Mouse (Mus musculus) erythroid progenitor cell, adult 5-6 weeks (primary cell): ENCODE data around the gene Plekhg4. TPM values are rescaled to one million over a fixed set of nuclear protein-coding genes. Genes with fewer than 3 reads are reported as not detected.

ENCODE experiments used
- ATAC-seq: replicated peaks from 2 replicates; pipeline ENCODE4 v1.8.0; 2016; ENCODE audit warnings: moderate number of reproducible peaks, mild to moderate bottlenecking, moderate TSS enrichment, inconsistent platforms; ENCODE audit not compliant: poor library complexity, low FRiP score, severe bottlenecking
- total RNA-seq, 2 experiments: library from RNA; stranded (forward) in 1 of 2; stranded (reverse) in 1 of 2; fragments of 150-400 nt in 1 of 2; fragments of 186-747, 209-891 nt in 1 of 2; gene quantifications; 2 replicates each; pipeline versions ENCODE4 v1.2.3 to v1.2.4; 2015 to 2017; ENCODE audit warnings: low replicate concordance in 2 of 2

Plekhg4 gene
- total RNA-seq (2015; ENCODE audit: low replicate concordance) (not detected in 2 replicates), total RNA-seq (2017; ENCODE audit: low replicate concordance) (not detected in 2 replicates)

DNA sequence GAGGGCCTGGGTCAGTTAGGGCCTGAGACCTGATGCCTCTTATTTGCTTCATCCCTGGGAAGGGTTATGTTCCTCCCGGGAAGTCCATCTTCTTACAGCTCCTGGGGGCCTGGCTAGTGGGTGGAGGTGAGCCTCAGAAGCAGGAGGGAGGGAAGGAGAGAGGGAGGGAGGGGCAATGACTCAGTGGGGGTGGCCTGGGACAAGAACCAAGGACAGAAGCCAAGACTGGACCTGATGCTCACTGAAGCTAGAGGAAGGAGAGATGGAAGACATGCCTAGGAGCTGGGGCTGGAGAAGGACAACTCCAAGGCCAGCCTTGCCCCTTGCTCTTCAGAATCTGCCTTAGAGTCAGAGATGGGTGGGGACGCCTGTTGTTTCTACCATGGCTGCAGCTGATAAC, at the start of gene Plekhg4:
TSS of gene Plekhg4 (plus strand) at position 243 of the 400 bp plus-strand sequence.
- no peak for ATAC-seq

- ATAC-seq: peak; percentile 16
Observed at GRCm38 (mm10) chr8:105325641-105326093, 47.4 kb upstream of the Plekhg4 start.

DNA sequence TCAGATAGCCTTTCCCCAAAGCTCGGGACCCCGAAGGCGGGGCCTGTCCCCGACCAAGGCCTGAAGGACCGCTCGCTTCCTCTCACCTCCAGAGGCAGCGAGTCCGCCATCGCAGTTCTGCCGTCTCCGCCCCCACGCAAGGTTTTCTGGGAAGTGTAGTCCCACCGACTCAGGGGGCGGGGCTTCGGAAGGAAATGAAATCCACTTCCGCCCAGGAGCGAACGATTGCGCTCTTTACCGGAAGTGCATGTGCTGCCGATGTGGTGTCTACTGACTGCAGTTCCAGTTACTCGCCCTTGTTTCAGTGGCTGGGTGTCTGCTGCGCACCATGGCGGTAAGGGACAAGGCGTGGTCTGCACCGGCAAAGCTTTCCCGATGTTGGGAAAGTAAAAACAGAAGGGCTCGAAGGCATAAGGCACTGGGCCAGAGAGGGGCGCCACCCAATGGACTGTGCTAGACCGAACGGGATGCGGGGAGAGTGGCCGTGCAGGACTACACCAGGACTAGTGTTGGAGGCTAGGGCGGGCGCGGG, 46.9 kb upstream of the Plekhg4 start, which contains the start of the genes Lrrc29 and Tmem208:
TSS of gene Lrrc29 (minus strand) at position 138 of the 532 bp plus-strand sequence.
TSS of gene Tmem208 (plus strand) at position 214 of the 532 bp plus-strand sequence.
- peak; percentile 80 for ATAC-seq

- no peak for ATAC-seq
Observed at GRCm38 (mm10) chr8:105326968-105327367, 46.1 kb upstream of the Plekhg4 start.

DNA sequence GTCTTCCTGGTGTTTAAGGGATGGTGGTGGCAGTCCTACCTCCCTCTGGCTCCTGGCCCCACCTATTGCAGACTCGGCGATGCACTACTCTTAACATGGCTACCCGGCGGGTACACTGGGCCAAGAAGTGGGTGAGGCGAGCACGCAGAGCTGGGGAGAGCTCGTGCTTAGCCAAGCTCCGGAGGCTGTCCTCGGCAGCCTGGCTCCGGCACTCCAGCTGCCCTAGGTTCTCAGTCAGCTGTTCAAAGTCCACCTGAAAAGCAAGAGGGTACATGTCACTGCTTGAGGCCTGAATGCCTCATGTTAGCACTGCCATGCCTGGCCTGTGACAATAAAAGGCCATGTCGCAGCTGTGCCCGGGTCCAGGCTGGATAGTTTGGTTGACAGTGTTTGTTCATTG, 42.7 kb upstream of the Plekhg4 start:
- ATAC-seq: no peak

DNA sequence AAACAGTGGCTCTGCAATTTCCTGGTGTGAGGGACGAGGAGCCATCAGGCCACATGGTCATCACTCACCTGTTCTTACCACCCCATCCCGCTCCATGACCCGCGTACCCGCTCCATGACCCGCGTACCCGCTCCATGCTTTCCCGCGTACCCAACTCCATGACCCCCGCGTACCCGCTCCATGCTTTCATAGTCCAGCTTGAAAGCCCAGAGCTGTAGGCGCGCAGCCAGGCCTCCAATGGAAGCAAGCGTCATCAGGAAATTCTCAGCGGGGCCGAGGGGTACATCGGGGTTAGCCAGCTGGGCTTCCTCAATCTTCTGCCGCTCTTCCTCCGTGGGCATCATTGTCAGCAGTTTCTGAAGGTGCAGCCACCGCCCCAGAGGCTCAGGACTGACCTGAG, 41.6 kb upstream of the Plekhg4 start:
- no peak for ATAC-seq

- ATAC-seq: no peak
Observed at GRCm38 (mm10) chr8:105331931-105332330, 41.1 kb upstream of the Plekhg4 start.

DNA sequence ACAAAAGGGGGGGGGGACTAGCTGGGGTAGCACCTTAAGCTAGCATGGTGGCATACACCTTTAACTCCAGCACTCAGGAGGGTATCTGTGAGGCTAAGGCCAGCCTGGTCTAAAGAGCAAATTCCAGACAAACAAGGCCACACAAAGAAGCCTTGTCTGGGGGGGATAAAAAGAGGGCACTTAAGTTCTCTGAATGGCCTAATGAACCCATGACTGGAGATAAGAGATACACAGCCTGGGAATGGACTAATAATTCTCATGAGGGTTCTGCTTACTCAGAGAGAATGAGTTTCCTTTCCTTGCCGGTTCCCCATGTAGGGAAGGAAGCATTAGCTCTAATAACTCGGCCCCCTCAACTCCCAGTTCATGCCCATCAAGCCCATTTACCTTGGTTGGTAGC, 40.6 kb upstream of the Plekhg4 start:
- no peak for ATAC-seq

DNA sequence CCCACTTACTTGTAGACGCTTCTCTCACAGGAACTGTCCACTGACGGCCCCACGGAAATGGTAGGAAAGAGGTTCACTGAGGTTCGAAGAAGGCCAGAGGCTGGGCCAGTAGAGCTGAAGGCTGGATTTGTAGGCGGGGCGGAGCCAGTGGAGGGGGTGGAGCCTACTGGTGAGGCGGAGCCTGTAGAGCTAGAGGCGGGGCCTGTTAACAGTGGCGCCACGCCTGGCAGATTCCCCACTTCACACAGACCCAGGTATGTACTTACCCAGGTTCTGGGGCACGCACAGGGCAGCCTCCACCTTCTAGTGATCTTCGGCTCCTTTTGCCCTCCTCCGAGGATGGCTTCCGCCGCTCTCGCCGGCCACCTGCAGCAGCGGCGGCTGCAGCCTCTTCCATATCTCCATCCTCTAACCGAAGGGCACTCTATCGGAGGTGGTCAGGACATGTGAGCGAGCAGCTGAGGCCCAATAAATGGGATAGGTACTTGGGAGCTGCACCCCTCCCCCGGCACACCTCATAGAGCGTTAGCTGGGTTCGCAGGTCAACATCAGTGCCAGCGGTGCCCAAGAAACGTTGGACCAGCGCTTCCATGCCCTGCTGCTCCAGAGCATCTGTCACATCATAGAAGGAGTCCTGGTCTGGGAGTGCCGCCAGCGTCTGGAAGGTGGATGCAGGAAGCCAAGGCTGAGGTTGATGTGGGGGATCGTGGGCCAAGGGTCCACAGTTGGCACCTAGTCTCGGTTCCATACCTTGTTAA, 36.5 kb upstream of the Plekhg4 start:
- no peak for ATAC-seq

DNA sequence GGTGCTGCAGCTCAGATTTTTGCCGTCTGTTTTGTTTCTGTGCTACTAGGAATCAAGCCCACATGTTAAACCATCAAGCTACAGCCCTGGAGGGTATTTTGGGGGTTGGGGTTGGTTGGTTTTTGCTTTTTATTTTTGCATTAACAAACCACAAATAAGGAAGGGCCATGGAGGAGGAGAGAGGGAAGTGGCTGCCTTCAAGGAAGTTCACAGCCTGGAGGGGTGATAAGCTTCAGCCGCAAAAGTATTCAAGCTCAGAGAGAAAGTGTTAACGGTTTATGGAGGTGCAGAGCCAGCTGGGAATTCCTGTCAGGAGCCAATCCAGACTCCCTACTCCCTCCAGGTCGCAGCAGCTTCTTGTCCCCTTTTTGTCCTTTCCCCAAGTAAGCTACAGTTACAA, 34.1 kb upstream of the Plekhg4 start:
- no peak for ATAC-seq

DNA sequence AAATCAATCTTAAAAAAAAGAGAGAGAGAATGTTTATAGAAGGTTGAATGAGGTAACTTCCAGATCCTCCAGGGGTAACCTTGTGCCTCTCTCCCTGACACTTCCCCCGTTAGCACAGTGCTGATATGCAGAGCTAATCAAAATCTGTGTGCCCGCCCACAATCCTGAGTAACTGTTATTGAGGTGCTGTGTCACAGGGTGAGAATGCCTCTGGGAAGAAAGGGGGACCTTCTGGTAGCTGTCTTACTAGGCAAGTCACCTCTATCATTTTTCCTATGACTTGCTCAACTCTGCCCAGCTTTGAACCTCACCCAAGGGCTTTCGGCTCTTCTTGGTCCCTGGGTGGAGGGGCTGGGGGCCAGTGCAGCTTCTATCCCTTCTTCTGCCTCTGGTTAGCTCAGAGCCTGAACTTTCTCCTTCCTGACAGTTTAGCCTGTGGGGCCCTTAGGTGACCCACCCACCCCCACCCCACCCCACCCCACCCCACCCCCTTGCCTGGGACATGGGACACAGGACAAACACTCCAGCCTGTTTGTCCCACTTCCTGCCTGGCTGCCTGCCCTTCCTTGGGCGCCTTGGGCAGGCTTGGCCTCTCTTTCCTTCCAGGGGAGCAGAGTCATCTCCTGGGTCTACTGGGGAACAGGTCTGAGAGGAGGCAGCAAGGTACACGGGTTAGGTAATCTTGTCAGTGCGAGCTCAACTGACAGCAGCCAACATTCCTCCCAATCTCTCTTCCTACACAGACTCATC, 33.0 kb upstream of the Plekhg4 start:
- ATAC-seq: no peak

DNA sequence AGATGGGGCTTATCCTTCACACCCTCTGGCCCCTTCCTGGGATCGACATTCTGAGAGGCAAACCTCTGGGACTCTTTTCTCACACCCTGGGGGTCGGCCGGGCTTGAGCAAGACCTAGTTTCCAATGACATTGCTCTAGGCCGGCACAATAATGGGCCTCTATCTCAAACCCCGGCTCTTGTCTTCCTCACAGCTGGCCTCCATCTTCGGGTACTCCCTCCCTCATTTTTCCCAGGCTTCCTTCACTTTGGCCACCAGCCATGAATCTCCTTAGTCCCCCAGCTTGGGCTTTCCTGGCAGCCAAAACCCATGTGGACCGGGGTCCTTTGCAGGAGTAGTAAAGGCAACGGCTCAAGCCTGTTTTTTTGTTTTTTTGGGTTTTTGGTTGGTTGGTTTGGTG, 31.7 kb upstream of the Plekhg4 start:
- ATAC-seq: no peak

DNA sequence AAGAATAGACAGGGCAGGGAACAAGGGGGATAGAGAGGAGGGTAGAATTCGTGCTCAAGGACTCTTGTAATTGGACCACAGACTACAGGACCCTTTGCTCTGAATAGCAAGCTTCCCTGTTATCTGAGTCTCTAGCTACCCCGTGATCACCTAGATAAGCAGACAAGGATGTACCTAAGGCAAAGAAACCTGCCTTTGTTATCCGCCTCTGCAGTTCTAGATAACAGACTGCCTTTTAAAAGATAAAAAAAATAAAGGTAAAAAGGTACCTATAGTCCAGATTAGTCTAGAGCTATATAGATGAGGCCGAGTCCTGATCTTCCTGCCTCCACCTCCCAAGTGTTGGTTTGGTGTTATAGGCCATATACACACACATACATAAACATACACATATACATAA, 30.3 kb upstream of the Plekhg4 start:
- ATAC-seq: no peak

- ATAC-seq: no peak
Observed at GRCm38 (mm10) chr8:105343791-105344574, 29.1 kb upstream of the Plekhg4 start.

DNA sequence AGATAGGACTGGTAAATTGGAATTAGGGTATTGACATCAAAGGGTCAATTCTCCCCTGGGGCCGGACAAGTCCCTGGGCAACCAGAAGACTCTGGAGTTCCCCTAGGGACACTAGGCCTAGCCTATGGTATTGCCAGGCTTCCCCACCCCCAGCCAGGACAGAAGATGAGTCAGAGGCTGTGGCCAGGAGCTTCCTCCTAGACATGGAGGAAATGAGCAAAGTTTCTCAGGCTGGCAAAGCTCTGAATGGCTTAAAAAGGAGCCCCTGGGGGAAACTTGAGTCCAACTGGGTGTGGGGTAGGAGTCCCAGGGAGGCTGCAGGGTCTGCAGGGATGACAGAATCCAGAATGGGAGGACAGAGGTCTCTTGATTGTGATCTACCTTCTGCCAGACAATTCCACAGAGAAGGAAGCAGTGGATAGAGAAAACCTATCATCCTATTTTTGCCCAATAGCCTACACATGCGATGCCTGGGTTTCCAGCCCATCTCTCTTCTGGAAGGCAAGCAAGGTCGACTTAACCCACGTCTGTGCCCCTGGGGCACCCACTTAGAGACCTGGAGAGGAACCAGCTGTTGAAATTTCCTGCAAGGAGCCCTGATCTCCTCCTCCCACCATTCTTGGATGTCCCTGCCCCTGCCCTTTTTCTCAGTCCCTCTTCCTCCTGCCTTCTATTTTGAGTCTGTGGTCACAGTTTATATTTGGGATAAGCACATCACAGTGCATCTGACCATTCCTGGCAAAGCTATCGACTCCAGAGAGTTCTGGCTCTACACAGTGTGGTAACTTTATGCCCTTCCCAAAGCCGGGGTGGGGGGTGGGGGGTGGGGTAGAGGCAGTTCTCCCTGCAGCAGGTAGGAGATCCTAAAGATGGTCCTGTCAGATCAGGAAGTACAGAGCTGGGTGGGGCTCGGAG, 27.8 kb upstream of the Plekhg4 start:
- no peak for ATAC-seq

GRCm38 (mm10) chr8:105346611-105347427, 26.3 kb upstream of the Plekhg4 start:
- 0 out of 2 replicates have a peak, but pooled peaks have one; percentile 1 for ATAC-seq

DNA sequence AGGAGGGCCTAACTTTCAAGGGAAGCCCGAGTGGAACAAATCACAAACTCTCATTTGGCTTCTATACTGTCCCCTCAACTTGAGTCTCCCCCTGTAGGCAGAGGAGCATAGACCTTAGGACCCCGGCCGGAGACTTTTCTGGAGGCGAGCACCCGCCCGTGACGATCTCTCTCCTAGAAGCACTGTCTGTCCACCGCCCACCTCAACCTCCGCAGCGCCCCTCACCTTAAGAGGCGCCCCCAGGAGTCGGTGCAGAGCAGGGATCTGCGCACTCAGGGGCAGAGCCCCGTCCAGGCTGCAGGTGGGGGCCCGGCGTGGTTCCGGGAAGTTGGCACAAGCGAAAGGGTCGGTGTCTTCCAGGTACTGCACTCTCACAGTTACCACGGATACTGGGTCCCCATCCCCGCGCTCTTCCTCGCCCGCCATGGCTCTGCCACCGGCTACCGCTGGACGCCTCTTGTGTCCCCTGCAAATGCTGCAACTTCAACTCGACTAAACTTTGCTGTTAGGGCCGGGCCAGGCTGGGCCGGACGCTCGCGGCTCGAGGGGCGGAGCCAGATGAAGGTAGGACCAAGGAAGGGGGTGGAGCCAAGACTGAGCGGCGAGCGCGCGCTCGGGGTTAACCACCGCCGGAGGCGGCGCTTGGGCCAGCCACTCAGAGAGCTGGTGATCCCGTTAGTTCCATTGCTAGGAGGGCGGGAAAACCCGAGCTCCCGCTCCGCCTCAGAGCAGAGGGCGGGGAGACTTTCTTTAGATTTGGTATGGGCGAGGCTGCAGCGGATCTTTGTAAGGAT, 25.4 kb upstream of the Plekhg4 start, which contains the start of gene Fhod1:
TSS of gene Fhod1 (minus strand) at position 526 of the 794 bp plus-strand sequence.
- peak; percentile 98 for ATAC-seq
